Mouse (Mus musculus) kidney, adult 2 months (tissue): ENCODE results near the gene Agfg1. TPM values are rescaled to one million over a fixed set of nuclear protein-coding genes. Genes with fewer than 3 reads are reported as not detected.

Source experiments
- DNase-seq: peaks from one replicate; pipeline ENCODE4 v3.0.0; 2021
- H3K27ac ChIP-seq: fragments of 200-500 bp; 2 replicates; pipeline ENCODE4 v1.5.1; 2012; ENCODE audit warnings: low read depth, low read length, control low read depth, inconsistent platforms; ENCODE audit not compliant: insufficient read depth
- H3K27me3 ChIP-seq: fragments of 200-500 bp; replicated peaks from 2 replicates; pipeline ENCODE4 v1.6.1; 2012; ENCODE audit warnings: mild to moderate bottlenecking, moderate library complexity, low read length, inconsistent platforms; ENCODE audit not compliant: control insufficient read depth, insufficient read depth
- H3K36me3 ChIP-seq: fragments of 200-500 bp; 2 replicates; pipeline ENCODE4 v1.6.1; 2012; ENCODE audit warnings: mild to moderate bottlenecking, moderate library complexity, low read length, inconsistent platforms; ENCODE audit not compliant: control insufficient read depth, insufficient read depth
- H3K4me1 ChIP-seq: fragments of 200-500 bp; 2 replicates; pipeline ENCODE4 v1.6.1; 2011; ENCODE audit warnings: low read length; ENCODE audit not compliant: control insufficient read depth, insufficient read depth
- H3K4me3 ChIP-seq: fragments of 200-500 bp; 2 replicates; pipeline ENCODE4 v1.5.1; 2011; ENCODE audit warnings: mild to moderate bottlenecking, low read depth, low read length, control low read depth; ENCODE audit not compliant: insufficient read depth
- CTCF ChIP-seq: fragments of 200-500 bp; conservative IDR thresholded peaks from 2 replicates; pipeline ENCODE4 v1.5.1; 2011; ENCODE audit warnings: low read depth, mild to moderate bottlenecking, control low read depth, low read length, moderate library complexity, mixed read lengths; ENCODE audit not compliant: insufficient read depth, insufficient read length
- POLR2A ChIP-seq: fragments of 200-500 bp; IDR thresholded peaks from one replicate; pipeline ENCODE4 v1.6.1; 2011; ENCODE audit warnings: low read depth, low read length, control low read depth
- WGBS: fragments of 180-500 bp; shearing (Covaris S2); methylation state at CpG from one replicate; pipeline ENCODE4 v1.1.7; 2018; 5-methylcytosine and 5-hydroxymethylcytosine counted together
- polyA plus RNA-seq: library from polyadenylated mRNA; depleted of rRNA; stranded (reverse); fragments of >200 nt; gene quantifications from 2 replicates; pipeline ENCODE4 v1.2.3, GENCODE M21; 2012

Agfg1 gene
- polyA plus RNA-seq, 1 experiment = 33.9 TPM

DNA sequence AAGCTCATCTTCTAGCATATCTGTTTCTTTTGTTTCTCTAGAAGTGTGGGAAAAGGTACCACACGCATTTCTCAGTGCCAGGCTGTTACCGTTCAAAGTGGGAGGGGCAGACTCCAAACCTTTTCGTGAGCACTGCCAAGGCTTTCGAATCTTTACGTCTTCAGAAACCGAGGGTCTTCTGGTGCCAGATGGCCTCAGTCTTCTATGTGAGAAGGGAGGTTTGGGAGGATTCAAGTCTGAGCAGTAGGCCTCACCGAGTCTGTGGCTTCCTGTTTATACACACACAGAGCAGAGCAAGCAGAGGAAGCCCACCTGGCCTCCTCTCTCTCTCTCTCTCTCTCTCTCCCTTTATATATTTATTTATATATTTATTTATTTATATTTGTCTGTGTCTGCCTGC is 32.1 kb upstream of the Agfg1 start:
- no peaks in the 10 kb centered on the region for H3K27me3 ChIP-seq
- H3K4me3 ChIP-seq = no peak overlapping the region
- DNase-seq = no peak
- H3K36me3 ChIP-seq = no peaks in the 10 kb centered on the region
- H3K27ac ChIP-seq = no peak overlapping the region
- 84% methylated on average over 7 of the region's 7 CpGs for WGBS
- H3K4me1 ChIP-seq = no peaks in the 10 kb centered on the region; the same call in 1 of the 2 replicates
- no peak for TF ChIP-seq POLR2A
- no peak for TF ChIP-seq CTCF

DNA sequence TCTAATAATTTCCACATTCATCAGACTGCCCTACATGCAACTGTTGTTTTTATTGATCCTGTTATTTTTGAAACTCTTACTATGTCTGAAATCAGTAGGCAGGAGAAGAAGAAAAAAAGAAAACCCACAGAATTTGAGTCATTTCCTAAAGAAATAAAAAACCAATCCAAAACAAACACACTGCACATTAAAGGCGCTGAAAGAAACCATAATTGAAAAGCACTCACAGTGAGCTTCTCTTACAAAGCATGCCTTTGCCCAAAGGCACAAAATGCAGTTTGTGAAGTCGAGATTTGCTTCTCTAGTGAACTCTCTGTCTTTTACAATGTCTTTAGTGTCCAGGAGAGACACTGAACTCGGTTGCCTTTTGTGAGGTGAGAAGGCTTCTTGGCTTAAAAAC is 30.7 kb upstream of the Agfg1 start:
- H3K4me3 ChIP-seq = no peak overlapping the region
- no peaks in the 10 kb centered on the region for H3K27me3 ChIP-seq
- H3K4me1 ChIP-seq = no peaks in the 10 kb centered on the region; the same call in 1 of the 2 replicates
- TF ChIP-seq POLR2A (no peak), CTCF (no peak)
- no peak for DNase-seq
- 52% methylated on average over 3 of the region's 3 CpGs for WGBS
- no peaks in the 10 kb centered on the region for H3K36me3 ChIP-seq
- H3K27ac ChIP-seq = no peak overlapping the region

DNA sequence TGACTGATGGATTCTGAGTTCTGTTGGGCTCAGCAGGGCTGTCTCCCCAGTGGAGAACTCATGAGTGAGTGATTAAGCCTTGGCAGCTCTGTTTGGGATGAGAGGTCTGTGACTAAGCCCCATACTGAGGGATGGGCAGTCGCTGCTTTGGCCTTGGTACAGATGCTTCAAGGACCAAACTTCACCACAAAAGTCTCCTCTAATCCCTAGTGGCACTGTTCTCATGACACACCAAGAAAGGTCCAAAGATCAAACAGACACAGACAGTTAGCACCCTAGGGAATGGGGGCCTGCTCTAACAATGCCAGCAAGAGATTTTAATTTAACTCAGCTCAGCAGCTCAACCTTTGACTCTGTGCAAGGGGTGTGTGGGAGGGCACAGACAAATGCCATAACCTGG is 27.5 kb upstream of the Agfg1 start:
- H3K27ac ChIP-seq = no peak overlapping the region
- DNase-seq = peak; percentile 92
- H3K36me3 ChIP-seq = no peaks in the 10 kb centered on the region
- peaks cover 4% of the 10 kb centered on the region; the same call in 1 of the 2 replicates for H3K4me1 ChIP-seq
- 49% methylated on average over 1 of the region's 1 CpGs for WGBS
- no peak overlapping the region for H3K4me3 ChIP-seq
- H3K27me3 ChIP-seq = no peaks in the 10 kb centered on the region
- TF ChIP-seq CTCF = no peak
- no peak for TF ChIP-seq POLR2A

DNA sequence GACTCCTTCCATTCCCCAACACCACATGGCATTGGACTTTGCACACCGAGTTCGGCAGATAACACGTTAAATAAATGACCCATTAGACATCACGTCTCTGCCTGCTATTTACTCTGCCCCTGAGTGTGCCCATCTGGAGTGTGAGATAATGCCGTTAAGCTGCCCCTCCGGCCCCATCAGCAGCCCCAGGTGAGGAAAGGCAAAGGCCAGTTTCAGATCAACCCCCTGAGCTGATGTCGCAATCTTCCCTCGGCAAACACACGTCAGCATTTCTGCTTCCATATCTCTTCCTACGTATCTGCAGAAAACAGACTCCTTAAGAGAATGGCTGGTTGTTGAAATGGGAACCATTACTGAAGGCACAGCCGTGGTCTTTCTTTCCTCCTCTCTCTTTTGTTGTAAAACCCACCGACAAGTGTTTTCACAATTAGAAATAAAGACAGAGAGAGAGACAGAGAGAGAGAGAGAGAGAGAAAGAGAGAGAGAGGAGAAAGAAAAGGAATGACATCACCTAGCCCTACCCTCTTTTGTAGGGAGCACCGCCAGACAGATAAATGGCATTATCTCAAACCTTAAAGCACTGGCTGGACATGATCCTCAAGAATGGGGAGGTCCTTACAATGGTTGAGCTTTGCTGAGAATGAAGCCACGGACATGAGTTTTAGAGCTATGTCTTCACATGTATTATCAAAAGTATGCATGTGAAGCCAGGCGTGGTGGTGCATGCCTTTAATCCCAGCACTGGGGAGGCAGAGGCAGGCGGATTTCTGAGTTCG is 23.2 kb upstream of the Agfg1 start:
- no peaks in the 10 kb centered on the region for H3K27me3 ChIP-seq
- 51% methylated on average over 17 of the region's 17 CpGs for WGBS
- no peaks in the 10 kb centered on the region for H3K36me3 ChIP-seq
- DNase-seq = peak; percentile 56
- TF ChIP-seq CTCF = no peak
- TF ChIP-seq POLR2A = no peak
- no peak overlapping the region for H3K4me3 ChIP-seq
- H3K27ac ChIP-seq = no peak overlapping the region
- H3K4me1 ChIP-seq = peaks cover 4% of the 10 kb centered on the region; the same call in 1 of the 2 replicates

DNA sequence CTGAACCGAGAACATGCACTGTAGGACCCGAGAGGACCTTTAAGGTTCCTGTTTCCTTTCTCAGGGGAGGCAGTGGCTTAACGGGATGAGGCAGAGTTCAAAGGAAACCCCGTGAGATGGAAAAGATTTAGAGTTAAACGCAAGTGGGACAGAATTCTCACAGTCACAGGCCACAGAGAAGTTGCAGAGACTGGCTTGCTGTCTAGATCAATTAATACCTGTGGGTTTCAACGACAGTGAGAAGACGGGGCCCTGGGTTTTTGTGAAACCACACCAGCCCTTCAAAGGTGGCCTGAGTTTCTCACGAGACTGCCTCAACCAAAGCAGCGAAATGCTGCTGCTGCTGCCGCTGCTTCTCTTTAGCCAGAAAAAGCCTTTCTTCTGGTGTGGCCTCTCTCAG is 19.9 kb upstream of the Agfg1 start:
- 58% methylated on average over 10 of the region's 10 CpGs for WGBS
- Histone ChIP-seq H3K4me3 (no peak overlapping the region), H3K27ac (no peak overlapping the region), H3K27me3 (no peaks in the 10 kb centered on the region), H3K36me3 (no peaks in the 10 kb centered on the region), H3K4me1 (peaks cover 4% of the 10 kb centered on the region; the same call in 1 of the 2 replicates)
- no peak for DNase-seq
- no peak for TF ChIP-seq POLR2A
- TF ChIP-seq CTCF = no peak

DNA sequence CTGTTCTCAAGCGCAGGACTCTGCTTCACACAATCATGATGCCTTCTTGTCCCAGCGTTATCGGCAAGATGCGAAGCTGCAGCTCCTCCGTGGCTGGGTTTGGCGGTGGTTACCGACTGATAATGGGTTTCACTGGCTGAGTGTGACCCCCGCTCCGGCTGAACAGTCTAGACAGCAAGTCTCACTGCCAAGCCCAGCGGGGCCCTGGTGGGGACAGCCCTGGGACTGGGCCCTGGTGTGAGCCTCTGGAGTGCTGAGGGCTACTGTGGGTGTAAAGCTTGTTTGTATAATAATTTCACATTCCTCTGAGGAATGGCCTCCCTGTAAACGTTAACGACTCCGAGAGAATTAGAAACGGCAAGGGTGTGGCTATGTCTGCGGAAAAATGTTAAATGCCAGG is 19.1 kb upstream of the Agfg1 start:
- Histone ChIP-seq H3K27me3 (no peaks in the 10 kb centered on the region), H3K27ac (no peak overlapping the region), H3K4me1 (peaks cover 4% of the 10 kb centered on the region; the same call in 1 of the 2 replicates), H3K36me3 (no peaks in the 10 kb centered on the region), H3K4me3 (no peak overlapping the region)
- TF ChIP-seq CTCF = no peak
- TF ChIP-seq POLR2A = no peak
- 69% methylated on average over 15 of the region's 15 CpGs for WGBS
- DNase-seq = no peak

DNA sequence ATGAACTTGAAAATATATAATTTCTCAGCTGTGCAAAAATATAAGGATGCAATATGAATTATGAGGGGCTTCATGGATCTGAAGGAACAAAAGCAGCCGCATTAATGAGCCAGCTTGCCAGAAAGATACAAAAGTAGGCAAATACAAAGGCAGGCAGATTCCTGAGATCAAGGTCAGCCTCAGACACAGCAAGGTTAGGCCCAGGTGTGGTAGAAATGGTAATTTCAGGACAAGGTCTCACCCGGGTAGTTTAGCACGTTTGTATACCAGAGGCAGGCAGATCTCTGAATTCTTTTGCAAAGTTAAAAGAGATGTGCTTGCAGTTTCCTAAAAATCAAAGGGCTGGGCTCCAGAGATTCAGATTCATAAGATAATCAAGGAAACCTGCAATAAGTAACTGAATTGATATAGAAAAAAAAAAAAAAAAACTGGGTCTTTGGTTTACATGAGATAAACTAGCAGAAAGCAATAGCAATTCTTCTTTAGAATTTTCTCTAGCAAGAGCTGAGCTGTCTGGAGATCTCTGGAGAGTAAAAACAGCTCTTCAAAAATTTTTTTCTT is 18.6 kb upstream of the Agfg1 start:
- no peak overlapping the region for H3K4me3 ChIP-seq
- H3K27me3 ChIP-seq = no peaks in the 10 kb centered on the region
- H3K36me3 ChIP-seq = no peaks in the 10 kb centered on the region
- 80% methylated on average over 3 of the region's 3 CpGs for WGBS
- DNase-seq = no peak
- H3K27ac ChIP-seq = no peak overlapping the region
- H3K4me1 ChIP-seq = peaks cover 2% of the 10 kb centered on the region; the same call in 1 of the 2 replicates
- TF ChIP-seq CTCF (no peak), POLR2A (no peak)
